Mouse (Mus musculus): ENCODE measurements around the gene Apba1.

DNA sequence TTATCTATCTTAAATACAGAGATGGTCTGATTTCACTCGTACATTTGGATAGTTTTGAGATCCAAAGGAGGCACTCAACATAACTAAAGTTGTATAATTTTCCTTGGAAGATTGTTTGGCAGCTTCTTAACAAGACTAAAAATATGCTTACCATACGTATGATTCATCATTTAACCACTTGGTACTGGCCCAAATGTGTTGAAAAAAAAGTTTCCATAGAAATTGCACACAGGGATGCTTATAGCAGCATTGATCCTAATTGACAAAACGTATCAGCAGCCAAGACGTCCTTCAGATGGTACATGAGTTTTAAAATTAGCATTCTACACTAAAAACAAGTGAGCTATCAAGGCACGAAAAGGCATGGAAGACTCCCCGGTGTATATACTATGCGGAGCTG lies 108.9 kb downstream of the Apba1 start:
- TF ChIP-seq CTCF (IDR thresholded peaks at IDR 0.05; ENCODE audit: borderline replicate concordance, insufficient read depth, low read depth, low read length) (no peak), POLR2A (IDR thresholded peaks at IDR 0.05; ENCODE audit: borderline replicate concordance, insufficient read depth, low read length) (no peak)

All from cerebellum, adult 2 months (tissue).